Mouse (Mus musculus) lung, embryonic 15.5 days (tissue): ENCODE measurements at regions not wholly inside any gene's neighbourhood (a gene's known extent, or its start where the extent isn't known, plus 50 kb on each side); places are given as distances from the start of the nearest gene placed in this dataset.

ENCODE experiments used
- ATAC-seq: fragments of 200-750 bp; cut with Nextera tagmentation; 2 replicates; pipeline ENCODE4 v1.8.0; 2017; ENCODE audit warnings: moderate number of reproducible peaks, borderline replicate concordance; ENCODE audit not compliant: low FRiP score, low TSS enrichment; ENCODE audit errors: extremely low read depth
- H3K27ac ChIP-seq: fragments of 300-500 bp; sonication (generic); 2 replicates; pipeline ENCODE4 v1.5.1; 2015; ENCODE audit warnings: moderate library complexity, mild to moderate bottlenecking, inconsistent platforms
- H3K27me3 ChIP-seq: fragments of 300-500 bp; sonication (generic); 2 replicates; pipeline ENCODE4 v1.6.1; 2015; ENCODE audit warnings: inconsistent platforms
- H3K36me3 ChIP-seq: fragments of 300-500 bp; sonication (generic); 2 replicates; pipeline ENCODE4 v1.6.1; 2015; ENCODE audit warnings: inconsistent platforms
- H3K4me1 ChIP-seq: fragments of 300-500 bp; sonication (generic); 2 replicates; pipeline ENCODE4 v1.6.1; 2015; ENCODE audit warnings: inconsistent platforms
- H3K4me2 ChIP-seq: fragments of 300-500 bp; sonication (generic); 2 replicates; pipeline ENCODE4 v1.6.1; 2015; ENCODE audit warnings: inconsistent platforms, mild to moderate bottlenecking, moderate library complexity
- H3K4me3 ChIP-seq: fragments of 300-500 bp; sonication (generic); 2 replicates; pipeline ENCODE4 v1.5.1; 2015; ENCODE audit warnings: mild to moderate bottlenecking, inconsistent platforms
- H3K9ac ChIP-seq: fragments of 300-500 bp; sonication (generic); 2 replicates; pipeline ENCODE4 v1.6.1; 2015; ENCODE audit warnings: inconsistent platforms
- H3K9me3 ChIP-seq: fragments of 300-500 bp; sonication (generic); 2 replicates; pipeline ENCODE4 v1.6.1; 2016; ENCODE audit warnings: inconsistent platforms
- WGBS: fragments of 180-500 bp; shearing (Covaris S2); methylation state at CpG from one replicate; pipeline ENCODE4 v1.1.7; 2015; 5-methylcytosine and 5-hydroxymethylcytosine counted together

DNA sequence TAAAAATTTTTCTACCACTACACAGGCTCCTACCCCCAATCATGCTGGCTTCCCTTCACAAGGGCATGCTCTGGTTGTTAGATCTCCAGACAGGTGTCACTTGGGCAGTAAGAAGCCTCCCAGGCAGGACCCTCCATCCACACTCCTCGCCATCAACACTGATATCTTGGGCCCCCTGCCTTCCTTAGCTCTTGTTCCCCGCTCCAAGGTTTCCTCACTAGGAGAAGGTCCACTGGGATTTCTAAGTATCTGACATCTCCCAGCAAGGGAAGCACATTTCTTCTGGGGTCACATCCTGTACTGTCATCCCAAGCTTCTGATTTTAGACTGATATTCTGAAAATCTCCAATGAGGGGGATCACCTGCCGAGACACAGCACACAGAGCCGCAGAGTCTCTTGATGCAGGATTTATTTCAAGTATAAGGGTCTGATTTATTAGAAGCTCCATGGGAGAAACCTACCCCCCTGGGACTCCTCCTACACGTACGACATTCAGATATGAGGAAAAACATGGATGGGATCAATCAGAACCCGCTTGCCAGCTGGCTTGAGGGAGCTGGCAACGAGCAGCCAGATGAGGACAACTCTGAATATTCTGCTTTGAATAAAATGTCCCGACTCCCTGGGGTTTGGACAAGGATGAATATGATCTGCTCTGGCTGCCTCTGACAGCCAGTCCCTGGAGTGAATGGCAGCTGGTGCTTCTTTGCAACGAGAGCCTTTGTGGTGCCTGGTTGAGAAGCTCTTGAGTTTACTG, 322.8 kb downstream of the Vps13c start:
- Histone ChIP-seq H3K4me2 (no peak overlapping the region), H3K9ac (no peak overlapping the region), H3K27me3 (no peaks in the 10 kb centered on the region), H3K4me1 (no peaks in the 10 kb centered on the region), H3K36me3 (no peaks in the 10 kb centered on the region), H3K27ac (no peak overlapping the region), H3K9me3 (no peaks in the 10 kb centered on the region), H3K4me3 (no peak overlapping the region)
- no peak for ATAC-seq
- 75% methylated on average over 10 of the region's 10 CpGs for WGBS

GRCm38 (mm10) chr9:68166556-68166955, 326.4 kb downstream of the Vps13c start:
- H3K27me3 ChIP-seq: no peaks in the 10 kb centered on the region
- WGBS: 39% methylated on average over 4 of the region's 4 CpGs
- H3K4me2 ChIP-seq: no peak overlapping the region
- no peaks in the 10 kb centered on the region for H3K9me3 ChIP-seq
- no peaks in the 10 kb centered on the region for H3K36me3 ChIP-seq
- H3K27ac ChIP-seq: no peak overlapping the region
- no peak overlapping the region for H3K4me3 ChIP-seq
- no peak overlapping the region for H3K9ac ChIP-seq
- H3K4me1 ChIP-seq: no peaks in the 10 kb centered on the region
- no peak for ATAC-seq

DNA sequence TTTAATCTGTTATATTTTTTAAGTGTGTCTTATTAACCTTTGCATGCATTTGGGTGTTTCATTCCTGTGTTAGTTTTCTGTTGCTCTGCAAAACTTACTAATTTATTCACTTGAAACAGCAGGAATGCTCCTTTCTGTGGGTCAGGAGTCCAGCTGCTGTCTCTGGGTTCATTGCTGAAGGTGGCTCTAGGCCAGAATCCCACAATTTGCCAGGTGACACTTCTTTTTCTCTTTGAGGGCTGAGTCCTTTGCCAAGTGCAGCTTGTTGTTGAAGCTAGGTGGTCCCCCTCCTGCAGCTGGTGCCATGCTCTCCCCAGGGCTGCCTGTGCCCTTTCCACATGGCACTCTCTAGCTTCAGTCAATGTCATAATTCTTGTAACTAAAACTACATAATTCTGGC, 348.7 kb downstream of the Vps13c start:
- Histone ChIP-seq H3K9ac (no peak overlapping the region), H3K27me3 (no peaks in the 10 kb centered on the region), H3K4me1 (no peaks in the 10 kb centered on the region), H3K27ac (no peak overlapping the region), H3K4me2 (no peak overlapping the region), H3K9me3 (no peaks in the 10 kb centered on the region), H3K36me3 (no peaks in the 10 kb centered on the region), H3K4me3 (no peak overlapping the region)
- no peak for ATAC-seq

- no peak for ATAC-seq
- 73% methylated on average over 4 of the region's 4 CpGs for WGBS
These were observed 359.6 kb downstream of the Vps13c start for GRCm38 (mm10) chr9:68199831-68200230.

GRCm38 (mm10) chr9:68201031-68201430, 360.8 kb downstream of the Vps13c start:
- ATAC-seq: no peak
- 69% methylated on average over 5 of the region's 5 CpGs for WGBS
- Histone ChIP-seq H3K9ac (no peak overlapping the region), H3K27ac (no peak overlapping the region), H3K9me3 (no peaks in the 10 kb centered on the region), H3K4me2 (no peak overlapping the region), H3K4me1 (no peaks in the 10 kb centered on the region), H3K27me3 (no peaks in the 10 kb centered on the region), H3K4me3 (no peak overlapping the region), H3K36me3 (no peaks in the 10 kb centered on the region)

More at GRCm38 (mm10) chr9:68199831-68200230, 359.6 kb downstream of the Vps13c start:
- H3K9ac ChIP-seq: no peak overlapping the region
- H3K36me3 ChIP-seq: no peaks in the 10 kb centered on the region
- H3K27ac ChIP-seq: no peak overlapping the region
- no peak overlapping the region for H3K4me2 ChIP-seq
- H3K9me3 ChIP-seq: no peaks in the 10 kb centered on the region
- H3K4me3 ChIP-seq: no peak overlapping the region
- H3K4me1 ChIP-seq: no peaks in the 10 kb centered on the region
- H3K27me3 ChIP-seq: no peaks in the 10 kb centered on the region

DNA sequence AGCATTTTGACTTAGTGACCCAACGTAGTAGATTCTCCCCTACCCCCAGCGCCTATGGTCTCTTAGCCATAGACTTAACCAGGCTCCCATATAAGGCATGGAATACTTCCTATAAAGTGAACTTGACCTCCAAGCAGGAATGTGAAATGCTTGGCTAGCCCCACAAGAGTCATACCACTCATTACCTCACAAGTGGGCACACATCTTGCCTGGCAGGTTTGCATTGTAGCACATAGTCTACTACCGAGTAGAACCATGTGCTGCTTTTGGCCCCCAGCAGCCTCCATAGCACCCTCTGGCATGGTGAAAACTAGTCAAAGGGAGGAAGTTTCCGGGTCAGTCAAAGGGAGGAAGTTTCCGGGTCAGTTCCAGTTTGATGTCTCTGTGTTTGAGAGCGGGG, 385.5 kb downstream of the Vps13c start:
- H3K9me3 ChIP-seq: no peaks in the 10 kb centered on the region
- no peaks in the 10 kb centered on the region for H3K4me1 ChIP-seq
- no peak overlapping the region for H3K27ac ChIP-seq
- WGBS: 77% methylated on average over 6 of the region's 6 CpGs
- no peak overlapping the region for H3K9ac ChIP-seq
- H3K4me2 ChIP-seq: no peak overlapping the region
- peak; percentile 31; the same call in 1 of the 2 replicates for ATAC-seq
- H3K4me3 ChIP-seq: no peak overlapping the region
- H3K36me3 ChIP-seq: no peaks in the 10 kb centered on the region
- H3K27me3 ChIP-seq: no peaks in the 10 kb centered on the region

- H3K9me3 ChIP-seq: no peaks in the 10 kb centered on the region
- H3K4me3 ChIP-seq: no peak overlapping the region
- no peak overlapping the region for H3K27ac ChIP-seq
- 58% methylated on average over 3 of the region's 3 CpGs for WGBS
- H3K4me2 ChIP-seq: no peak overlapping the region
- no peaks in the 10 kb centered on the region for H3K36me3 ChIP-seq
- no peaks in the 10 kb centered on the region for H3K4me1 ChIP-seq
- H3K9ac ChIP-seq: no peak overlapping the region
- ATAC-seq: no peak
- H3K27me3 ChIP-seq: no peaks in the 10 kb centered on the region
These were observed 390.9 kb downstream of the Vps13c start for GRCm38 (mm10) chr9:68231131-68231530.

DNA sequence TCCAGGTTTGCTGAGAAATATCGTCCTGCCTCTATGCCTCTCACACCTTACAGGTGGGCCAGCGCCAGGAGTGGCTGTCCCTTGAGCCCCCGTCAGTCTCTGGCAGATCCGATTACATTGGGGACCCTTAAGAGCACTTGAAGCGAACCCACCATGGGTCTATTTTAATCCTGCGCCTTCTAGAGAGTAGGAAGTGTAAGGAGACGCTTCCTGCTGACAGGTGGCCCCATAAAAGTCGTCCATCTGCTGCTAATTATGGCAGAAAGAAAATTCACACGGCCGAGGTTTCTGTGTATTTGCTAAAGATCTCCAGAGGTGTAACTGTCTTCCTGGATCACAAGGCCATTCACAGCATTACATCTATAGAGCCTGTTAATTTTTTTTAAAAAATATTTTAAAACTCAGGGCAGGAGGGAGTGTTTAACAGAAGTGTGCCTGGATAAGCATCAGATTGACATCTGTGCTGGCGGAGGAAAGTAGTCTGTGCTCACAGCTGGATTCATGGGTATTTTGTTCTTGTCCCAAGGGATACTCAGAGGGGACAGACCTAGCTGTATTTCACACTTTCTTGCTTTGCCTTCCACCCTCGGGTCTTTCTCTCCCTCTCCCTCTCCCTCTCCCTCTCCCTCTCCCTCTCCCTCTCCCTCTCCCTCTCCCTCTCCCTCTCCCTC, 394.9 kb downstream of the Vps13c start:
- no peak overlapping the region for H3K9ac ChIP-seq
- H3K4me2 ChIP-seq: no peak overlapping the region; the same call in 1 of the 2 replicates
- 21% methylated on average over 12 of the region's 12 CpGs for WGBS
- H3K4me3 ChIP-seq: no peak overlapping the region
- no peaks in the 10 kb centered on the region for H3K4me1 ChIP-seq
- no peak overlapping the region for H3K27ac ChIP-seq
- no peak for ATAC-seq
- H3K27me3 ChIP-seq: no peaks in the 10 kb centered on the region
- H3K36me3 ChIP-seq: no peaks in the 10 kb centered on the region
- no peaks in the 10 kb centered on the region for H3K9me3 ChIP-seq

- Histone ChIP-seq H3K9me3 (no peaks in the 10 kb centered on the region), H3K4me2 (no peak overlapping the region), H3K36me3 (no peaks in the 10 kb centered on the region), H3K27ac (no peak overlapping the region), H3K9ac (no peak overlapping the region), H3K27me3 (no peaks in the 10 kb centered on the region), H3K4me3 (no peak overlapping the region), H3K4me1 (no peaks in the 10 kb centered on the region)
- no peak for ATAC-seq
These were observed 398.9 kb downstream of the Vps13c start for GRCm38 (mm10) chr9:68239121-68239520.

DNA sequence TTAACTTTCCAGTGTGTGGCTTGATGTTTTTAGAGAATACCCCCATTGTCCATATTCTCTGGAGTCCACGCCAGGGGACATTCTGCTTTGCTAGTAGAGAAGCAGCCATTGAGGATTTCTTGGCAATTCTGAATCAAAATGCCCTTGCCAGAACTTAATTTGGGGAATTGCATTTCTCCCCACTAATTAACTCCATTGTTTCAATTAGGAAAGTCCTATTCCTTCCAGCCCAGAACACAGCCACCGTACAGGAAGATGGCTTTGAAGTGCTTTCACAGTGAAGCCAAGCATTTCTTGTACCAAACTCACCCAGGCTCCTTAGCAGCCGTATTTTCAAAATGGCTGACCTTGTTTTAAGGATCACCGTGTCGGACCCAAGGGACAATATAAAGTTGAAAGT, 399.4 kb downstream of the Vps13c start:
- no peaks in the 10 kb centered on the region for H3K36me3 ChIP-seq
- H3K9ac ChIP-seq: no peak overlapping the region
- H3K27ac ChIP-seq: no peak overlapping the region
- no peak overlapping the region for H3K4me3 ChIP-seq
- no peak for ATAC-seq
- H3K9me3 ChIP-seq: no peaks in the 10 kb centered on the region
- no peaks in the 10 kb centered on the region for H3K4me1 ChIP-seq
- no peak overlapping the region for H3K4me2 ChIP-seq
- 90% methylated on average over 5 of the region's 5 CpGs for WGBS
- no peaks in the 10 kb centered on the region for H3K27me3 ChIP-seq

DNA sequence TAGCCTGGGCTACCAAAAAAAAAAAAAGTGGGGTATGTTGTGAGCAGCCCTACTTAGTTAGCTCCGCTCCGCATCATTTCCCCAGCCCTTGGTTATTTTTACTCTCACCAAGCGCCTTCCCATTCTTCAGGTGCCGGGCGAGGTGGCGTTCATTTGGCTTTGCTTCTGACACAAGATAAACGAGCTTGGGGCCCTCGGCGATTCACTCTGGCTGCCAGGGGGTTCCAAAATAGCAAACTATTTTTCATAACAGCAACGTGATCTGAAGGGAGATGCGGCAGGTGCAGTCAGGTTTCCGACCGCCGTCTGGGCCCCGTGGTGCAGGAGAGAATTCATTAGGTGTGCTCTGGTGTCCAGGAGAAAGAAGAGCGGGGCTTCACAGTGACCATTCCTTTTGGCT, 403.6 kb upstream of the Rora start:
- Histone ChIP-seq H3K36me3 (no peaks in the 10 kb centered on the region), H3K9ac (no peak overlapping the region), H3K27me3 (no peaks in the 10 kb centered on the region), H3K4me2 (no peak overlapping the region), H3K4me3 (no peak overlapping the region), H3K9me3 (no peaks in the 10 kb centered on the region), H3K4me1 (no peaks in the 10 kb centered on the region), H3K27ac (no peak overlapping the region)
- 65% methylated on average over 16 of the region's 16 CpGs for WGBS
- no peak for ATAC-seq

DNA sequence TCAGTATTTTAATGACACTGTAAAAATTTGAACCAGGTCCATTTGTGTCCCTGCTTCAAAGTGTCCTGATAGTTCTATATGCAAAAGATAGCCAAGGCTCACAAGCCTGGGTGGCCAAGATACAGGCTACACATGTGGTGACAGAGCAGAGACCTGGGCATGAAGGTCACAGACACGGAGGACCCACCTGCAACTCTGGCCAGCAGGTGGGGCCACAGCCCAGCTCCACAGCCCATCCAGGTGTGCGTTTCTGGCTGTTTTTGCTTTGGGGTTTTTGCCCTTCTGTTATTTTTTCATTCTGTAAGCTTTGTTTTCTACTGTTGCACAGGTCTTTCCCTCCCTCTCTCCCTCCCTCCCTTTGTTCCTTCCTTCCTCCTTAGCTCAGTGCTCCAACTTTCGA, 399.4 kb upstream of the Rora start:
- 55% methylated on average over 3 of the region's 3 CpGs for WGBS
- Histone ChIP-seq H3K4me2 (no peak overlapping the region), H3K27me3 (no peaks in the 10 kb centered on the region), H3K4me3 (no peak overlapping the region), H3K36me3 (no peaks in the 10 kb centered on the region), H3K4me1 (no peaks in the 10 kb centered on the region), H3K27ac (no peak overlapping the region), H3K9me3 (no peaks in the 10 kb centered on the region), H3K9ac (no peak overlapping the region)
- ATAC-seq: no peak
